Mouse (Mus musculus): ENCODE measurements around the gene Cep128.

GRCm38 (mm10) chr12:91059704-91060318, 324.4 kb downstream of the Cep128 start:
- no peak for TF ChIP-seq CTCF (IDR thresholded peaks at IDR 0.05; ENCODE audit: low read depth, low read length)
- no peak for TF ChIP-seq POLR2A (IDR thresholded peaks at IDR 0.05; ENCODE audit: extremely low read depth, insufficient read depth, low read length)
